Mouse (Mus musculus): Measurements from ENCODE around the gene Ap2a2. TPM values are rescaled to one million over a fixed set of nuclear protein-coding genes. Genes with fewer than 3 reads are reported as not detected.

Ap2a2 gene
- total and polyA plus RNA-seq, 3 experiments = 28.5 to 58.3 (median 55.1) TPM

DNA sequence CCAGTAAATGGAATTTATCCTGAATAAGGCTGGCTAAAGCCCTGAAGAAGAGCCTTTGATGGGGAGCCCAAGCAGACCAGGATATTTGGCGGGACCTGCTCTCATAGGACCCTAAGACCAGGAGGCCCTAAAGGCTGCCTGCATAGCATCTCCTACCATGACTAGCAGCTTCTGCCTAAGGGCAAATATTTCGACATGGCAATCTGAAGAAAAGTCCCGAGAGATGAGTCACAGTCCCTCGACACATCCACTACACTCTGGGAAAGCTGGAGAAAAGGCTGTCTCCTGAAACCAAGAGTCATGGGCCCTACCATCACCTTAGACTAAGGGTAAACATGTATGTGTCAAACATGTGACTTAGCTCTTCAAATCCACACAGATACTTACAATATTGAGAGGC lies 37.7 kb upstream of the Ap2a2 start:
- Histone ChIP-seq H3K27me3 (ENCODE audit: control insufficient read depth, insufficient read depth, low read length) (no peaks in the 10 kb centered on the region), H3K4me1 (ENCODE audit: control insufficient read depth, insufficient read depth, low read length) (0 out of 2 replicates have a peak, but pooled peaks cover 1% of the 10 kb centered on the region), H3K79me2 (replicated peaks; ENCODE audit: control insufficient read depth, insufficient read depth, low read length) (no peaks in the 10 kb centered on the region), H3K27ac (no peak overlapping the region), H3K9ac (ENCODE audit: low read depth, low read length) (no peak overlapping the region), H3K4me3 (no peak overlapping the region), H3K36me3 (ENCODE audit: control insufficient read depth, insufficient read depth, low read length) (no peaks in the 10 kb centered on the region)
- WGBS = 84% methylated on average over 4 of the region's 4 CpGs
- TF ChIP-seq EP300 (IDR thresholded peaks at IDR 0.05; ENCODE audit: insufficient read depth, low read depth, low read length) = no peak
- TF ChIP-seq CTCF (IDR thresholded peaks at IDR 0.05) = no peak
- no peak for TF ChIP-seq POLR2A (IDR thresholded peaks at IDR 0.05; ENCODE audit: insufficient read depth, low read depth, low read length)
- intact Hi-C loops (cut with DNase I) = no loop called here
- no peak for DNase-seq

DNA sequence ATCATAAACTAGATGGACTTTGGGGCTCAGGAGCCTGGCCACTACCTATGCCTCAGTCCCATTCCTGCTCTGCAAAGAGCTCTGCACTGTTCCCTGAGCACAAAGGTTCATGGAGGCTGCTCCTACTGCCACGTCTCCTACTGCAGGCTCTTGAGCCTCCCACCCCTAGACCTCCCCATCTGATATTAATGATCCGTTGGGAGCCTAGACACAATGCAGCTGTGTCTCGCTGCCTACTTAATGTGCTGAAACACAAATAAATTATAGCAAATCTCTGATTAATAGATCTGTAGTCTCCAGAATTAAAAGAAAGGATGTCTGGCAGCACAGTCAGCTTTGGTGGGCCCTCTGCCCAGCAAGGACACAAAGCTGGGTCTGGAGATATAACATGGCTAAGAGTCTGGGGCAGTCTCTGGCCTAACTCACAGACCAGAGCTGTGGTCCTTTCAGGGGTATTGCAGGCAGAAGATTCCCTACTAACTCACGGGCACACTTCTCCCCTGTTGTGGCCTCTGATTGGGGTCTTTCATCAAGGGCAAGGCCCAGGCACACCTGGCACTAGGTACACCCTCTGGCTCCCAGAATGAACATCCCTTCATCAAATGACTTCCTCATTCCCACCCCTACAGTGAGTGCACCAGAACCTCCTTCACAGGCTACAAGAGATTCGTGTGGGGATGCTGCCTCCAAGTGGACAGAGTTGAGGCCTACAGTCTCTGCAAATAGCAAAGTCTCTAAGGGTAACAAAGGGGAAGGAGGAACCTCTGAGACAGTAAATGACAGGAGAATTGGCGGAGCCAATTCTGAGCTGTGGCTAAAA lies 37.0 kb upstream of the Ap2a2 start:
- H3K36me3 ChIP-seq (ENCODE audit: control insufficient read depth, insufficient read depth, low read length) = no peaks in the 10 kb centered on the region
- DNase-seq = peak; percentile 78 to 79
- intact Hi-C loops (cut with DNase I) = loop anchor here (1.0 to 5.0 kb wide), 4 partner anchors 44 to 137 kb away; partner anchors contain the start of gene Taldo1
- WGBS = 59% methylated on average over 6 of the region's 6 CpGs
- H3K27me3 ChIP-seq (ENCODE audit: control insufficient read depth, insufficient read depth, low read length) = no peaks in the 10 kb centered on the region
- H3K27ac ChIP-seq = no peak overlapping the region
- H3K9ac ChIP-seq (ENCODE audit: low read depth, low read length) = no peak overlapping the region
- TF ChIP-seq POLR2A (IDR thresholded peaks at IDR 0.05; ENCODE audit: insufficient read depth, low read depth, low read length) (no peak), EP300 (IDR thresholded peaks at IDR 0.05; ENCODE audit: insufficient read depth, low read depth, low read length) (peak; percentile 96), CTCF (IDR thresholded peaks at IDR 0.05) (peak; percentile 94)
- no peaks in the 10 kb centered on the region for H3K4me1 ChIP-seq (ENCODE audit: control insufficient read depth, insufficient read depth, low read length)
- H3K4me3 ChIP-seq = no peak overlapping the region
- no peaks in the 10 kb centered on the region for H3K79me2 ChIP-seq (replicated peaks; ENCODE audit: control insufficient read depth, insufficient read depth, low read length)

DNA sequence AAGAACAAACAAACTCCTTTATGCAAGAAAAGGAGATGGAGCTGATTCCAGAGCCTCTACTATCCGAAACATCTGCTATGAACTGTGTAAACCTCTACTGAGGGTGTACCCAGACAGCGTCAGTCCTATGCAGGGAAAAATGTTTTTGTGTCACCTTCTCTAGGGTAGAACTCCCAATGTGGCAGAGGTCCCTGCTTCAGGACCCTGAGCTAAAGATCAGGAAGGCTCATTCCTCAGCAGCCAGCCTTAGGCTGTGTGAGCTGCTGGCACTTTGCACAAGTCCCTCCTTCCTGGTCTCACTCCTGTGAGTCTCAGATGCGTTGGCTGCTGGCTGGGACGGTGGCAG lies 36.4 kb upstream of the Ap2a2 start:
- no peaks in the 10 kb centered on the region for H3K27me3 ChIP-seq (ENCODE audit: control insufficient read depth, insufficient read depth, low read length)
- WGBS = 88% methylated on average over 4 of the region's 4 CpGs
- TF ChIP-seq CTCF (IDR thresholded peaks at IDR 0.05) (no peak), POLR2A (IDR thresholded peaks at IDR 0.05; ENCODE audit: insufficient read depth, low read depth, low read length) (no peak), EP300 (IDR thresholded peaks at IDR 0.05; ENCODE audit: insufficient read depth, low read depth, low read length) (no peak)
- intact Hi-C loops (cut with DNase I) = loop anchor here (1.0 to 5.0 kb wide), 4 partner anchors 44 to 137 kb away; partner anchors contain the start of gene Taldo1
- no peak overlapping the region for H3K27ac ChIP-seq
- H3K4me1 ChIP-seq (ENCODE audit: control insufficient read depth, insufficient read depth, low read length) = no peaks in the 10 kb centered on the region
- DNase-seq = no peak
- H3K4me3 ChIP-seq = no peak overlapping the region
- no peaks in the 10 kb centered on the region for H3K36me3 ChIP-seq (ENCODE audit: control insufficient read depth, insufficient read depth, low read length)
- H3K9ac ChIP-seq (ENCODE audit: low read depth, low read length) = no peak overlapping the region
- no peaks in the 10 kb centered on the region for H3K79me2 ChIP-seq (replicated peaks; ENCODE audit: control insufficient read depth, insufficient read depth, low read length)

DNA sequence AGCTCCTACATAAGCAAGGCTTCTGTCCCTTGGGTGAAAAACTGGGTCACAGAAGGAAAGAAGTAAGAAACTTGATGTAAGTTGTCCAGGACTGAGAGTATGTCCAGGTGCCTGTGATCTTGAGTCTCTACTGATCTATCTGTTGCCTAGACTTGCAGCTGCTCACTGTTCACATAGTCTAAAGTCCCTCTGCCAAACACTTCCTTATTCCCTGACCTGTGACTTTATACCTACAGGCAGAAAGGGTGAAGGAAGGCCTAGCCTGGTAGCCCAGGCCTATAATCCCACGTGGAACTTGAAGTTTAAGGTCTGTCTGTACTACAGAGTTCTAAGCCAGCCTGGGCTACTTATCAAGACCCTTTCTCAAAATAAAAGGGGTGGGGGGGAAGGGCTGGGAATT lies 26.4 kb upstream of the Ap2a2 start:
- intact Hi-C loops (cut with DNase I) = loop anchor here (5.0 kb wide), 1 partner anchor 77 kb away; no protein-coding TSS in a partner anchor
- Histone ChIP-seq H3K27ac (no peak overlapping the region), H3K4me1 (ENCODE audit: control insufficient read depth, insufficient read depth, low read length) (peaks cover 9% of the 10 kb centered on the region), H3K27me3 (ENCODE audit: control insufficient read depth, insufficient read depth, low read length) (no peaks in the 10 kb centered on the region), H3K36me3 (ENCODE audit: control insufficient read depth, insufficient read depth, low read length) (no peaks in the 10 kb centered on the region), H3K9ac (ENCODE audit: low read depth, low read length) (no peak overlapping the region), H3K4me3 (no peak overlapping the region), H3K79me2 (replicated peaks; ENCODE audit: control insufficient read depth, insufficient read depth, low read length) (no peaks in the 10 kb centered on the region)
- TF ChIP-seq EP300 (IDR thresholded peaks at IDR 0.05; ENCODE audit: insufficient read depth, low read depth, low read length) (no peak), CTCF (IDR thresholded peaks at IDR 0.05) (no peak), POLR2A (IDR thresholded peaks at IDR 0.05; ENCODE audit: insufficient read depth, low read depth, low read length) (no peak)
- 73% methylated on average over 1 of the region's 1 CpGs for WGBS
- DNase-seq = no peak

GRCm38 (mm10) chr7:141538852-141539555 lies 23.0 kb upstream of the Ap2a2 start:
- WGBS = 7% methylated on average over 18 of the region's 18 CpGs
- TF ChIP-seq EP300 (IDR thresholded peaks at IDR 0.05; ENCODE audit: insufficient read depth, low read depth, low read length) (no peak), CTCF (IDR thresholded peaks at IDR 0.05) (no peak), POLR2A (IDR thresholded peaks at IDR 0.05; ENCODE audit: insufficient read depth, low read depth, low read length) (no peak)
- intact Hi-C loops (cut with DNase I) = loop anchor here (5.0 kb wide), 1 partner anchor 73 kb away; no protein-coding TSS in a partner anchor

More at GRCm38 (mm10) chr7:141538852-141539555, 23.0 kb upstream of the Ap2a2 start:
- Histone ChIP-seq H3K79me2 (replicated peaks; ENCODE audit: control insufficient read depth, insufficient read depth, low read length) (no peaks in the 10 kb centered on the region), H3K27ac (peak overlapping the region; percentile 86), H3K27me3 (ENCODE audit: control insufficient read depth, insufficient read depth, low read length) (no peaks in the 10 kb centered on the region), H3K9ac (ENCODE audit: low read depth, low read length) (peak overlapping the region; percentile 83), H3K36me3 (ENCODE audit: control insufficient read depth, insufficient read depth, low read length) (no peaks in the 10 kb centered on the region), H3K4me1 (ENCODE audit: control insufficient read depth, insufficient read depth, low read length) (peaks cover 10% of the 10 kb centered on the region), H3K4me3 (peak overlapping the region; percentile 85)
- DNase-seq = peak in 1 of 2 experiments; percentile 29

All from heart, adult 2 months (tissue).